Mouse (Mus musculus): Measurements from ENCODE around the gene Arhgap5. TPM values are rescaled to one million over a fixed set of nuclear protein-coding genes. Genes with fewer than 3 reads are reported as not detected.
"Not testable (repeated sequence)": the region's sequence is repeated elsewhere in the genome, so short reads cannot be mapped to it uniquely, and the experiment has no call there.

Arhgap5 gene
- total RNA-seq, 2 experiments from 2014 or later = 87.3 to 92.2 TPM

- no peak for DNase-seq
Observed at GRCm38 (mm10) chr12:52529740-52530139, 26.0 kb downstream of the Arhgap5 start.

GRCm38 (mm10) chr12:52541294-52541693 is 37.5 kb downstream of the Arhgap5 start:
- no peak for DNase-seq

GRCm38 (mm10) chr12:52544532-52544931 is 40.8 kb downstream of the Arhgap5 start:
- DNase-seq = no peak

- no peak for DNase-seq
Observed at GRCm38 (mm10) chr12:52552085-52552484, 48.3 kb downstream of the Arhgap5 start.

GRCm38 (mm10) chr12:52555188-52555876 is 51.6 kb downstream of the Arhgap5 start:
- no peak for DNase-seq

- no peak for DNase-seq
Observed at GRCm38 (mm10) chr12:52565654-52566053, 61.9 kb downstream of the Arhgap5 start.

- no peak for DNase-seq
Observed at GRCm38 (mm10) chr12:52573371-52573770, 69.6 kb downstream of the Arhgap5 start.

- DNase-seq = not testable (repeated sequence)
Observed at GRCm38 (mm10) chr12:52586466-52586865, 82.7 kb downstream of the Arhgap5 start.

GRCm38 (mm10) chr12:52587473-52588010 is 83.8 kb downstream of the Arhgap5 start:
- DNase-seq = no peak

- no peak for DNase-seq
Observed at GRCm38 (mm10) chr12:52595389-52596185, 91.8 kb downstream of the Arhgap5 start.

- no peak for DNase-seq
Observed at GRCm38 (mm10) chr12:52602471-52602870, 98.7 kb downstream of the Arhgap5 start.

GRCm38 (mm10) chr12:52602883-52603694 is 99.3 kb downstream of the Arhgap5 start:
- DNase-seq = peak; percentile 84 to 89

GRCm38 (mm10) chr12:52603695-52604255 is 100.0 kb downstream of the Arhgap5 start:
- peak; percentile 57 to 64 for DNase-seq

GRCm38 (mm10) chr12:52604256-52604991 is 100.7 kb downstream of the Arhgap5 start:
- peak; percentile 95 to 97 for DNase-seq

- no peak for DNase-seq
Observed at GRCm38 (mm10) chr12:52604992-52605652, 101.3 kb downstream of the Arhgap5 start.

- DNase-seq = no peak
Observed at GRCm38 (mm10) chr12:52607411-52607810, 103.6 kb downstream of the Arhgap5 start.

- no peak for DNase-seq
Observed at GRCm38 (mm10) chr12:52615703-52616102, 111.9 kb downstream of the Arhgap5 start.

GRCm38 (mm10) chr12:52618418-52619040 is 114.8 kb downstream of the Arhgap5 start:
- DNase-seq = no peak

- DNase-seq = no peak
Observed at GRCm38 (mm10) chr12:52619644-52620043, 115.9 kb downstream of the Arhgap5 start.

Data from adrenal gland, postnatal 36 days (tissue).